Mouse (Mus musculus) CH12.LX (cell line): ENCODE measurements around the gene Trim47. TPM values are rescaled to one million over a fixed set of nuclear protein-coding genes. Genes with fewer than 3 reads are reported as not detected.

Experiments
- DNase-seq: peaks from one replicate; pipeline ENCODE4 v3.0.0-alpha.2; 2013; ENCODE audit errors: extremely low read depth
- H3K27ac ChIP-seq: 2 replicates; pipeline ENCODE4 v1.5.1; 2012; ENCODE audit warnings: low read depth, mild to moderate bottlenecking, control low read depth, moderate library complexity; ENCODE audit not compliant: insufficient read depth
- H3K27me3 ChIP-seq: replicated peaks from 2 replicates; pipeline ENCODE3; 2012; ENCODE audit warnings: inconsistent platforms
- H3K36me3 ChIP-seq, 2 experiments: replicated peaks in 1 of 2; 2 replicates each; pipeline versions ENCODE3 to v1.6.1; 2012; ENCODE audit warnings: inconsistent platforms in 1 of 2, low read length in 1 of 2, mild to moderate bottlenecking in 1 of 2, mixed read lengths in 1 of 2, moderate library complexity in 1 of 2; ENCODE audit not compliant: control insufficient read depth in 1 of 2, insufficient read depth in 1 of 2
- H3K4me1 ChIP-seq, 2 experiments: 2 replicates each; pipeline ENCODE4 v1.6.1; 2012; ENCODE audit warnings: inconsistent platforms in 1 of 2, moderate library complexity in 1 of 2; ENCODE audit not compliant: insufficient read depth in 2 of 2, control insufficient read depth in 1 of 2
- H3K4me2 ChIP-seq: 2 replicates; pipeline ENCODE4 v1.6.1; 2012; ENCODE audit warnings: low read depth, mild to moderate bottlenecking, control low read depth; ENCODE audit not compliant: poor library complexity, insufficient read depth, severe bottlenecking
- H3K4me3 ChIP-seq, 3 experiments: fragments of 150-350 bp in 1 of 3; sonication (generic) in 1 of 3; replicated peaks in 1 of 3; 2 replicates each; pipeline versions ENCODE3 to v1.5.1; 2011 to 2012; ENCODE audit warnings: low read depth in 2 of 3, low read length in 2 of 3, mild to moderate bottlenecking in 2 of 3, moderate library complexity in 2 of 3, control low read depth in 1 of 3, improper control_type of control experiment in 1 of 3, inconsistent platforms in 1 of 3, mixed read lengths in 1 of 3; ENCODE audit not compliant: poor library complexity in 1 of 3
- H3K79me2 ChIP-seq: replicated peaks from 2 replicates; pipeline ENCODE4 v1.6.1; 2012; ENCODE audit warnings: mild to moderate bottlenecking, moderate library complexity; ENCODE audit not compliant: control insufficient read depth, poor library complexity, insufficient read depth, severe bottlenecking; ENCODE audit errors: extremely low read depth
- H3K9ac ChIP-seq: 2 replicates; pipeline ENCODE4 v1.6.1; 2012; ENCODE audit warnings: low read depth, mild to moderate bottlenecking, control low read depth, moderate library complexity; ENCODE audit not compliant: insufficient read depth
- H3K9me3 ChIP-seq: replicated peaks from 2 replicates; pipeline ENCODE3; 2012; ENCODE audit warnings: low read length, inconsistent platforms, mixed read lengths
- BHLHE40 ChIP-seq: IDR thresholded peaks from 2 replicates; pipeline ENCODE4 v1.6.1; 2011; ENCODE audit warnings: mild to moderate bottlenecking, low read depth, low read length, improper control_type of control experiment
- CHD1 ChIP-seq: IDR thresholded peaks from 2 replicates; pipeline ENCODE4 v1.6.1; 2012; ENCODE audit warnings: low read depth, low read length, improper control_type of control experiment, inconsistent platforms
- CHD2 ChIP-seq: IDR thresholded peaks from 2 replicates; pipeline ENCODE4 v1.6.1; 2011; ENCODE audit warnings: low read length, improper control_type of control experiment
- ELF1 ChIP-seq: IDR thresholded peaks from 2 replicates; pipeline ENCODE4 v1.6.1; 2014; ENCODE audit warnings: low read depth, mild to moderate bottlenecking, inconsistent platforms, low read length, improper control_type of control experiment
- EP300 ChIP-seq: IDR thresholded peaks from 2 replicates; pipeline ENCODE4 v1.6.1; 2011; ENCODE audit warnings: low read length, improper control_type of control experiment
- ETS1 ChIP-seq: conservative IDR thresholded peaks from 2 replicates; pipeline ENCODE4 v1.6.1; 2012; ENCODE audit warnings: low read depth, mild to moderate bottlenecking, inconsistent platforms, low read length, improper control_type of control experiment, moderate library complexity
- GABPA ChIP-seq: IDR thresholded peaks from 2 replicates; pipeline ENCODE4 v1.6.1; 2012; ENCODE audit warnings: low read depth, low read length, improper control_type of control experiment, inconsistent platforms; ENCODE audit not compliant: insufficient replicate concordance
- IRF4 ChIP-seq: IDR thresholded peaks from 2 replicates; pipeline ENCODE4 v1.6.1; 2014; ENCODE audit warnings: low read depth, mild to moderate bottlenecking, inconsistent platforms, low read length, improper control_type of control experiment
- JUN ChIP-seq: IDR thresholded peaks from 2 replicates; pipeline ENCODE4 v1.6.1; 2011; ENCODE audit warnings: low read depth, mild to moderate bottlenecking, low read length, improper control_type of control experiment, moderate library complexity; ENCODE audit not compliant: insufficient read depth
- MXI1 ChIP-seq: IDR thresholded peaks from 2 replicates; pipeline ENCODE4 v1.6.1; 2011; ENCODE audit warnings: mild to moderate bottlenecking, low read depth, low read length, improper control_type of control experiment
- NELFE ChIP-seq: IDR thresholded peaks from 2 replicates; pipeline ENCODE4 v1.6.1; 2011; ENCODE audit warnings: low read depth, low read length, improper control_type of control experiment
- NRF1 ChIP-seq: IDR thresholded peaks from 2 replicates; pipeline ENCODE4 v1.6.1; 2014; ENCODE audit warnings: low read depth, mild to moderate bottlenecking, inconsistent platforms, low read length, improper control_type of control experiment, moderate library complexity
- PAX5 ChIP-seq: IDR thresholded peaks from 2 replicates; pipeline ENCODE4 v1.6.1; 2012; ENCODE audit warnings: low read length, inconsistent platforms, mixed read lengths
- POLR2A ChIP-seq: IDR thresholded peaks from 2 replicates; pipeline ENCODE4 v1.6.1; 2011; ENCODE audit warnings: low read depth, mild to moderate bottlenecking, improper control_type of control experiment, low read length
- POLR2AphosphoS2 ChIP-seq: IDR thresholded peaks from 2 replicates; pipeline ENCODE4 v1.6.1; 2011; ENCODE audit warnings: low read depth, low read length, improper control_type of control experiment
- RAD21 ChIP-seq: IDR thresholded peaks from 2 replicates; pipeline ENCODE4 v1.6.1; 2011; ENCODE audit warnings: low read depth, mild to moderate bottlenecking, low read length, improper control_type of control experiment, moderate library complexity
- SIN3A ChIP-seq: IDR thresholded peaks from 2 replicates; pipeline ENCODE4 v1.6.1; 2012; ENCODE audit warnings: low read length, improper control_type of control experiment, inconsistent platforms
- TBP ChIP-seq: conservative IDR thresholded peaks from 2 replicates; pipeline ENCODE4 v1.6.1; 2011; ENCODE audit warnings: low read depth, low read length, improper control_type of control experiment
- UBTF ChIP-seq: IDR thresholded peaks from 2 replicates; pipeline ENCODE4 v1.6.1; 2012; ENCODE audit warnings: low read depth, mild to moderate bottlenecking, inconsistent platforms, low read length, improper control_type of control experiment, moderate library complexity
- USF1 ChIP-seq: IDR thresholded peaks from 2 replicates; pipeline ENCODE4 v1.6.1; 2014; ENCODE audit warnings: low read depth, mild to moderate bottlenecking, inconsistent platforms, low read length, improper control_type of control experiment
- USF2 ChIP-seq: conservative IDR thresholded peaks from 2 replicates; pipeline ENCODE4 v1.6.1; 2011; ENCODE audit warnings: low read depth, low read length, improper control_type of control experiment
- ZC3H11A ChIP-seq: IDR thresholded peaks from 2 replicates; pipeline ENCODE4 v1.6.1; 2012; ENCODE audit warnings: low read depth, mild to moderate bottlenecking, inconsistent platforms, low read length, improper control_type of control experiment
- ZKSCAN1 ChIP-seq: IDR thresholded peaks from 2 replicates; pipeline ENCODE4 v1.6.1; 2012; ENCODE audit warnings: low read depth, inconsistent platforms, low read length, improper control_type of control experiment, borderline replicate concordance
- ZMIZ1 ChIP-seq: IDR thresholded peaks from 2 replicates; pipeline ENCODE4 v1.6.1; 2012; ENCODE audit warnings: low read depth, mild to moderate bottlenecking, inconsistent platforms, low read length, improper control_type of control experiment
- dilution Hi-C: fragments of 300-500 bp; cut with MboI; formaldehyde crosslinking; loops from 2 replicates; pipeline ENCODE4 v1.14.3; 2020; ENCODE audit warnings: low sequenced_read_pairs; ENCODE audit not compliant: extremely low pct_unique_long_range_greater_than_20kb, extremely low pct_ligation_motif_present
- in situ Hi-C: fragments of 300-500 bp; cut with MboI; formaldehyde crosslinking; loops from 3 replicates; pipeline ENCODE4 v1.14.3; 2019; ENCODE audit warnings: low sequenced_read_pairs, low pct_ligation_motif_present, low pct_unique_long_range_greater_than_20kb, mixed read lengths
- polyA plus RNA-seq: library from polyadenylated mRNA; unstranded; fragments of >175 nt; gene quantifications from 2 replicates; pipeline ENCODE4 v1.2.1, GENCODE M21; 2012; ENCODE audit warnings: low read depth; ENCODE audit not compliant: insufficient read length
- total RNA-seq, 2 experiments: library from RNA; depleted of rRNA; stranded (reverse); fragments of 300-350 nt in 1 of 2; fragments of >200 nt in 1 of 2; gene quantifications; 2 replicates each; pipeline ENCODE4 v1.2.3; 2012 to 2014

Trim47 gene
- total and polyA plus RNA-seq, 3 experiments: 0.21 to 0.38 TPM; not detected in 1

GRCm38 (mm10) chr11:116170003-116170800 lies 43.2 kb upstream of the Trim47 start:
- H3K36me3 ChIP-seq: peaks cover 30 to 54% of the 10 kb centered on the region in 2 experiments
- no peaks in the 10 kb centered on the region for H3K9me3 ChIP-seq
- DNase-seq: no peak
- dilution Hi-C loops: no loop called here
- no peak overlapping the region for H3K27ac ChIP-seq
- H3K4me2 ChIP-seq: no peak overlapping the region
- H3K4me3 ChIP-seq: no peak overlapping the region
- peaks cover 6% of the 10 kb centered on the region; the same call in 1 of the 2 replicates for H3K79me2 ChIP-seq
- no peak overlapping the region for H3K9ac ChIP-seq
- H3K4me1 ChIP-seq: peaks cover 0 to 29% of the 10 kb centered on the region in 2 experiments; a peak in 3 of 4 replicates
- no peaks in the 10 kb centered on the region for H3K27me3 ChIP-seq
- TF ChIP-seq TBP (no peak), POLR2AphosphoS2 (no peak), JUN (no peak), CHD1 (no peak), GABPA (no peak), SIN3A (no peak), NELFE (no peak), ETS1 (no peak), UBTF (no peak), MXI1 (no peak), ZKSCAN1 (no peak), POLR2A (no peak), ELF1 (no peak), NRF1 (no peak)
- in situ Hi-C loops: no loop called here

GRCm38 (mm10) chr11:116169214-116169613 lies 42.2 kb upstream of the Trim47 start:
- TF ChIP-seq EP300 (no peak), ETS1 (no peak), PAX5 (no peak), BHLHE40 (no peak), IRF4 (no peak), USF2 (no peak), POLR2AphosphoS2 (no peak), NRF1 (no peak), USF1 (no peak), RAD21 (no peak), ZC3H11A (no peak), CHD2 (no peak), ZMIZ1 (no peak), ZKSCAN1 (no peak)
- no peak overlapping the region for H3K27ac ChIP-seq
- H3K9ac ChIP-seq: no peak overlapping the region
- no peaks in the 10 kb centered on the region for H3K27me3 ChIP-seq
- no peaks in the 10 kb centered on the region for H3K9me3 ChIP-seq
- peaks cover 0 to 29% of the 10 kb centered on the region in 2 experiments; a peak in 3 of 4 replicates for H3K4me1 ChIP-seq
- H3K36me3 ChIP-seq: peaks cover 23 to 54% of the 10 kb centered on the region in 2 experiments
- no peak for DNase-seq
- H3K4me3 ChIP-seq: no peak overlapping the region
- no peak overlapping the region for H3K4me2 ChIP-seq
- dilution Hi-C loops (no loop called here), in situ Hi-C loops (no loop called here)
- peaks cover 6% of the 10 kb centered on the region; the same call in 1 of the 2 replicates for H3K79me2 ChIP-seq
